Mouse (Mus musculus) right cerebral cortex, postnatal 36 days (tissue): Measurements from ENCODE around the gene Prss3.
"Not testable (repeated sequence)": the region's sequence is repeated elsewhere in the genome, so short reads cannot be mapped to it uniquely, and the experiment has no call there.

Experiments used
- DNase-seq, 2 experiments: peaks; one replicate each; pipeline ENCODE4 v3.0.0; 2022; ENCODE audit warnings: low spot score in 2 of 2, mixed read lengths in 1 of 2

The Prss3 gene

GRCm38 (mm10) chr6:41377578-41377977, at the start of gene Prss3:
Gene Prss3, minus strand, starts transcription at chr6:41377678.
- DNase-seq: not testable (repeated sequence)

GRCm38 (mm10) chr6:41392056-41392455, 14.6 kb upstream of the Prss3 start, which contains the start of gene Gm5771:
Gene Gm5771, plus strand, starts transcription at chr6:41392356.
- not testable (repeated sequence) for DNase-seq

- not testable (repeated sequence) for DNase-seq
Measured at GRCm38 (mm10) chr6:41391640-41392039, 14.2 kb upstream of the Prss3 start.

- no peak for DNase-seq
Measured at GRCm38 (mm10) chr6:41386781-41387180, 9.3 kb upstream of the Prss3 start.

- not testable (repeated sequence) for DNase-seq
Measured at GRCm38 (mm10) chr6:41373772-41374171, 3.7 kb downstream of the Prss3 start.

- no peak for DNase-seq
Measured at GRCm38 (mm10) chr6:41353932-41354331, 23.5 kb downstream of the Prss3 start, which contains the start of gene Try10. Gene Try10, plus strand, starts transcription at chr6:41354105.
